Mouse (Mus musculus) adrenal gland, adult 18-20 months (tissue): ENCODE data around the gene Mtfmt. TPM values are rescaled to one million over a fixed set of nuclear protein-coding genes. Genes with fewer than 3 reads are reported as not detected.

Experiments used
- DNase-seq, 2 experiments: peaks; one replicate each; pipeline ENCODE4 v3.0.0; 2021 to 2022; ENCODE audit warnings: low spot score in 2 of 2
- total RNA-seq, 2 experiments: library from RNA; stranded (reverse); gene quantifications; 1 replicate in 1 of 2; 2 replicates in 1 of 2; pipeline ENCODE4 v1.2.3; 2021

Gene Mtfmt
- total RNA-seq, 2 experiments from 2014 or later, result 10.9 to 12.4 TPM

- DNase-seq, result no peak
Observed at GRCm38 (mm10) chr9:65502146-65502545, 66.6 kb downstream of the Mtfmt start.

Other genes starting within 250 kb of the Mtfmt start
- 10 to 100 TPM; 12.0 to 15.3 TPM for gene Parp16, start 240.4 kb upstream of the Mtfmt start, total RNA-seq
- gene Cilp, start 170.6 kb upstream of the Mtfmt start, total RNA-seq, result 1 to 10 TPM; 3.1 to 5.9 TPM
- 10 to 100 TPM; 66.7 to 75.1 TPM for gene Clpx, start 141.5 kb upstream of the Mtfmt start, total RNA-seq
- 10 to 100 TPM; 18.0 to 18.6 TPM for gene Pdcd7, start 89.7 kb upstream of the Mtfmt start, total RNA-seq
- under 1 TPM; 0.45 to 0.86 TPM for gene Ubap1l, start 74.7 kb upstream of the Mtfmt start, total RNA-seq
- gene Kbtbd13, start 44.1 kb upstream of the Mtfmt start, total RNA-seq, result under 1 TPM; 0.17 to 0.26 TPM
- 10 to 100 TPM in 1 of 2 experiments, 1 to 10 TPM in 1; 5.7 to 31.8 TPM for gene Rasl12, start 37.3 kb upstream of the Mtfmt start, total RNA-seq
- not detected for gene Slc51b, start 12.8 kb upstream of the Mtfmt start, total RNA-seq
- gene Spg21, start 25.2 kb downstream of the Mtfmt start, total RNA-seq, result 10 to 100 TPM; 53.2 to 64.3 TPM
- 1 to 10 TPM in 1 of 2 experiments, under 1 TPM in 1; 0.35 to 1.6 TPM for gene Ankdd1a, start 84.4 kb downstream of the Mtfmt start, total RNA-seq
- 10 to 100 TPM; 44.9 to 52.5 TPM for gene Plekho2, start 144.3 kb downstream of the Mtfmt start, total RNA-seq
- not detected for gene Pif1, start 151.4 kb downstream of the Mtfmt start, total RNA-seq
- 10 to 100 TPM; 63.3 to 89.9 TPM for gene Rbpms2, start 193.9 kb downstream of the Mtfmt start, total RNA-seq
- 100 to 1,000 TPM; 131 to 132 TPM for gene Oaz2, start 232.2 kb downstream of the Mtfmt start, total RNA-seq